Mouse (Mus musculus): Measurements from ENCODE around the gene Copz1. TPM values are rescaled to one million over a fixed set of nuclear protein-coding genes. Genes with fewer than 3 reads are reported as not detected.

Gene Copz1
- polyA plus RNA-seq, 1 experiment, result 46.8 TPM

DNA sequence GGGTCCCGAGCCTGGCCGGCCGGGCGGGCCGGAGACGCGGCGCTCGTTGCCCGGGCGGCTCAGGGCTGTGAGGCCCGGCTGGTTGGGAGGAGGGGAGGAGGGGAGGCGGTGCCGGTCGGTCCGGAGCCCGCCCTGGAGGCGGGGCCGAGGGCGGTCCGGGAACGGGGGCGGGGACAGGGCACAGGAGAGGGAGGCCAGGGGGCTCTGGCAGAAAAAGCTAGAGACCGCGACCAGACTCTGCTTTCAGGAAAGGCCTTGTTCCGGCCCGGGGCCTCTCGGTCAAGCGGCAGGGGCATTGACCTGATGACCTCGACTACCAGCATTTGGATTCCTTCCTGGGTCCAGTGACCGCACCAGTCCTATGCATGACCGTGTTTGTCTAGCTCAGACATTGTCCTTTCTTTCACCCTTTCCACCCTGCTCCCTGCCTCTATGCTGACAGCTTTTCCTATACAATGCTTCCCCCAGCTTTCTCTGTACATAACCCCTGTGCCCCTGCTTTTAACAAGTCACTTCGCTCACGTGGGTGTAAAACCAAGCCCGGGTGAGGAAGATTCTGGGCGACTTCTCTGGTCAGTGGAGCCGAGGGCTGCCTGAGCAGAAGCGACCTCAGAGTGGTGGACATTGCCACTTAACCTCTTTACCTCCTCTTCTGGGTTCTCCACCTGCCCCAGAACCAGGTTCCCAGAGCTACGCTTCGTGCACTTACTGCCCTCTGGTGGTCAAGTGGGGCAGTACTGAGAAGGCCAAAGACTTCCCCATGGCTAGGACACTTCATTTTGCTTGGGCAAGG lies 51.1 kb downstream of the Copz1 start:
- Histone ChIP-seq H3K27me3 (ENCODE audit: control insufficient read depth, insufficient read depth, low read length) (no peaks in the 10 kb centered on the region), H3K27ac (ENCODE audit: insufficient read depth, low read length) (no peak overlapping the region), H3K4me3 (ENCODE audit: extremely low read depth, insufficient read depth, insufficient read length) (peak overlapping the region; percentile 48), H3K36me3 (ENCODE audit: control insufficient read depth, insufficient read depth, low read length) (no peaks in the 10 kb centered on the region), H3K4me1 (ENCODE audit: control insufficient read depth, insufficient read depth, insufficient read length) (peaks cover 3% of the 10 kb centered on the region; the same call in 1 of the 2 replicates)
- 2% methylated on average over 31 of the region's 40 CpGs for WGBS
- TF ChIP-seq CTCF (IDR thresholded peaks at IDR 0.05; ENCODE audit: extremely low read depth, insufficient read depth, insufficient read length, insufficient replicate concordance) (peak; percentile 86; the same call in 1 of the 2 replicates), POLR2A (IDR thresholded peaks at IDR 0.05; ENCODE audit: low read depth, low read length) (no peak)
- peak; percentile 57 to 78 for DNase-seq (ENCODE audit: low read depth in 1 of 2, low spot score in 2 of 2)

DNA sequence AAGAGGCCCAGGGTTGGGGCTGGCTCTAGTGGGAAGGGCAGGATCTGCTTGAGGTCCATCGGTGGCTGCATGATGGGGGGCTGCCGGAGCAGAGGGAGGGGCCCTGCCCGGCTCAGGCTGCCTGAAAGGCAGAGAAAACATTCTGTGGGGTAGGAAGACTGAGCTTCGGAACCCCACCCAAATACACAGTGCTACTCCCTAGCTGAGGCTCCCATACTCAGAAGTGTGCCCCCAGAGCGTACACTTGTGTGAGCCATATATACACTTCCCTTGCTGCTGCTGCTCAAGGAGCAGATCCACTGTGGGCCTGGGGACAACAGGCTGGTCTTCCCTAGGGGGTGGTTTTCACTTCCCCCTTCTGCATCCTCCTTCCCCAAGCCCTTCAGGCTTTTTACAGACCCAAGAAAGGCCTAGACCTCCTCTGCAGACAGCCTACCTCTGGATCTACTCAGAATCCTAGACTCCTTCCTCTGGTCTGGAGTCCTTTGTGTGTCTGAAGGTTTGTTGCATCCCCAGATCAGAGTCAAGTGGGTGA lies 60.6 kb downstream of the Copz1 start:
- WGBS, result 44% methylated on average over 5 of the region's 5 CpGs
- H3K36me3 ChIP-seq (ENCODE audit: control insufficient read depth, insufficient read depth, low read length), result no peaks in the 10 kb centered on the region
- H3K4me3 ChIP-seq (ENCODE audit: extremely low read depth, insufficient read depth, insufficient read length), result peak overlapping the region; percentile 36
- TF ChIP-seq POLR2A (IDR thresholded peaks at IDR 0.05; ENCODE audit: low read depth, low read length), result no peak
- no peak for TF ChIP-seq CTCF (IDR thresholded peaks at IDR 0.05; ENCODE audit: extremely low read depth, insufficient read depth, insufficient read length, insufficient replicate concordance)
- DNase-seq (ENCODE audit: low read depth in 1 of 2, low spot score in 2 of 2), result peak in 1 of 2 experiments; percentile 48
- H3K27me3 ChIP-seq (ENCODE audit: control insufficient read depth, insufficient read depth, low read length), result no peaks in the 10 kb centered on the region
- peak overlapping the region; percentile 78 for H3K27ac ChIP-seq (ENCODE audit: insufficient read depth, low read length)
- H3K4me1 ChIP-seq (ENCODE audit: control insufficient read depth, insufficient read depth, insufficient read length), result peaks cover 25% of the 10 kb centered on the region; the same call in 1 of the 2 replicates

DNA sequence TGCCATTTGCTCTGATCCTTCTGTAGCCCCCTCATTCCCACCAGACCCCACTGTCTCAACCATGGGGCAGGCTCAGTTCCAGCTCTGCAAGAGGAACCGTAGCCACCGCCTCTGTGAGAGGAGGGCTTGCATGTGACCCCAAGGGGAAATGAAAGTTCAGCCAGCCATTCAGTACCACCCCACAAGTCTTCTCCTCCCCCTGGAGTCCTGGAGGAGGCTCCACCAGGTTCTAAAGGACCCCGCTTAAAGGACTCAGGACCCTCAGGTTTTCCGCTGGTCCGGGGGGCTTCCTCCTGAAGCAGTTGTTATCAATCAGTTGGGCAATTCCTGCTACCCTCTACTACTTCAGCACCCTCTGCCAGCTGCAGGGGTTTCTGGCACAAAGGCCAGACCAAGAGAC lies 61.2 kb downstream of the Copz1 start:
- WGBS, result 32% methylated on average over 5 of the region's 5 CpGs
- DNase-seq (ENCODE audit: low read depth in 1 of 2, low spot score in 2 of 2), result peak; percentile 70 to 77
- Histone ChIP-seq H3K36me3 (ENCODE audit: control insufficient read depth, insufficient read depth, low read length) (no peaks in the 10 kb centered on the region), H3K27ac (ENCODE audit: insufficient read depth, low read length) (peak overlapping the region; percentile 80), H3K4me3 (ENCODE audit: extremely low read depth, insufficient read depth, insufficient read length) (no peak overlapping the region), H3K4me1 (ENCODE audit: control insufficient read depth, insufficient read depth, insufficient read length) (peaks cover 25% of the 10 kb centered on the region; the same call in 1 of the 2 replicates), H3K27me3 (ENCODE audit: control insufficient read depth, insufficient read depth, low read length) (no peaks in the 10 kb centered on the region)
- TF ChIP-seq POLR2A (IDR thresholded peaks at IDR 0.05; ENCODE audit: low read depth, low read length) (no peak), CTCF (IDR thresholded peaks at IDR 0.05; ENCODE audit: extremely low read depth, insufficient read depth, insufficient read length, insufficient replicate concordance) (no peak)

DNA sequence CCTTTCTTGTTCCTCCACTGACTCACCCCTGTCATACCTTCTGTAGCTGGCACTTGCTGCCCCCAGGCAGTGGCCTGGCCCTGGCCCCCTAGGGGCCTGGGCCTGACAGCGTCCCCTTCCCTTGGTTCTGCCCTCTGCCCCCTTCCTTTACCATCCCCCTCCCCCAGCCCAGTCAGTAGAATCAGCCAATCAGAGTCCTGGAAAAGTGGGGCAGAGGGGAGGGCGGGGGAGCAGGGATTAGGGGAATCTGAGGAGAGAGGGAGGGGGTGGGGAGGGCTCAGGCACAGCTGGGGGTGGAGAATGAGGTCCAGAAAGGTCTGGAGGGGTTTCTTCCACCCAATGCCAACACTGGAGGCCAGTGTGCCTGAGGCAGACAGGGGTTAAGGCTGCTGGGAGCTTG lies 61.7 kb downstream of the Copz1 start:
- Histone ChIP-seq H3K36me3 (ENCODE audit: control insufficient read depth, insufficient read depth, low read length) (no peaks in the 10 kb centered on the region), H3K27me3 (ENCODE audit: control insufficient read depth, insufficient read depth, low read length) (no peaks in the 10 kb centered on the region), H3K4me1 (ENCODE audit: control insufficient read depth, insufficient read depth, insufficient read length) (peaks cover 25% of the 10 kb centered on the region; the same call in 1 of the 2 replicates), H3K4me3 (ENCODE audit: extremely low read depth, insufficient read depth, insufficient read length) (no peak overlapping the region), H3K27ac (ENCODE audit: insufficient read depth, low read length) (peak overlapping the region; percentile 80)
- TF ChIP-seq POLR2A (IDR thresholded peaks at IDR 0.05; ENCODE audit: low read depth, low read length), result no peak
- no peak for TF ChIP-seq CTCF (IDR thresholded peaks at IDR 0.05; ENCODE audit: extremely low read depth, insufficient read depth, insufficient read length, insufficient replicate concordance)
- 55% methylated on average over 2 of the region's 2 CpGs for WGBS
- no peak for DNase-seq (ENCODE audit: low read depth in 1 of 2, low spot score in 2 of 2)

DNA sequence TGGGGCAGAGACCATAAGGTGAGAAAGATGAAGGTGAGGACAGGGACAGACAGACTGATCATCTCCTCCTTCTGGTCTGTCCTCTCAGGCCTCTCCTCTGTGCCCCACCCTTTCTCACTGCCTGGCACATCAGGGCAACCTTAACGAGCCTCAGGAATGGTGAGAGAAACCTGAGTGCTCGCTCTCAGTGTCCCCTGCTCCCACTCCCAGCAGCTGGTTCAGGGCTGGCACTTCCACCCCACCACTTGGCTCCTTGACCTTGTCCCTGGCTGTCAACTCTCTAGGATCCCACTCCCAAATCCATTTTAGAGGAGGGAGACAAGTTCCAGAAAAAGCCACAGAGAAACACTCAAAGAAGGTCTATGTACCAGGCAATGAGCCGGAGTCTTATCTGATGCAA lies 62.5 kb downstream of the Copz1 start:
- 81% methylated on average over 3 of the region's 3 CpGs for WGBS
- no peaks in the 10 kb centered on the region for H3K27me3 ChIP-seq (ENCODE audit: control insufficient read depth, insufficient read depth, low read length)
- no peak overlapping the region for H3K4me3 ChIP-seq (ENCODE audit: extremely low read depth, insufficient read depth, insufficient read length)
- no peak overlapping the region for H3K27ac ChIP-seq (ENCODE audit: insufficient read depth, low read length)
- DNase-seq (ENCODE audit: low read depth in 1 of 2, low spot score in 2 of 2), result no peak
- H3K4me1 ChIP-seq (ENCODE audit: control insufficient read depth, insufficient read depth, insufficient read length), result peaks cover 25% of the 10 kb centered on the region; the same call in 1 of the 2 replicates
- TF ChIP-seq POLR2A (IDR thresholded peaks at IDR 0.05; ENCODE audit: low read depth, low read length), result no peak
- no peak for TF ChIP-seq CTCF (IDR thresholded peaks at IDR 0.05; ENCODE audit: extremely low read depth, insufficient read depth, insufficient read length, insufficient replicate concordance)
- no peaks in the 10 kb centered on the region for H3K36me3 ChIP-seq (ENCODE audit: control insufficient read depth, insufficient read depth, low read length)

DNA sequence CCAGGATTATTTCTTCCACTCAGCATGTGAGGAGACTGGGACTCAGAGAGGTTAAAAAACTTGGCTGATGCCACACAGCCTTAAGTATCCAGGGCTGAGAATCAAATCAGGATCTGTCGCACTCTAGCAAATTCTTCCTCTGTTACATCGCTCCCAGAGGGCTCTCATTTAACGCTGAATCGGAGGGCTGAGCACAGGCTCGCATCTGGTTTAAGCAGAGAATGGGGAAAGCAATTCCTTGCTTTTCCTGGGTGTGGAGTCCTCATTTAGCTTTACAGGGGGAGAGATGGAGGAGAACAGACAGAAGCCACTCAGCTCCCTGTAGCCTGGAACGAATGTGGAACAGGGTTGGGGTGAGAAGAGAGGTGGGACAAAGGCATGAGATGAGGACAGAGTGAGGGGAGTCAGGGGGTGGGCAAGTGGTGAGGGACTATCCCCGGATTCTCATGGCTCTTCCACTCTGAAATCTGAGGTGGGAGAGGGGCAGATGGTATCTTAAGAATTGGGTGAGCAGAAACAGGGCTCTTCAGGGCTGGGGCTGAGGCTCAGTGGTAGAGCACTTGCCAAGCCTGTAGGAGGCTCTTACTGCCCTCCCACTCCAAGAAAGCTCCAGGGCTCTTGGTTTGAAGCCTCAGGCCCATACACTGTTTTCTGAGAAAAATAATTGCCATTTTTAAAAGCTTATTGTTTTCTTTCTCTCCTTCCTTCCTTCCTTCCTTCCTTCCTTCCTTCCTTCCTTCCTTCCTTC lies 63.1 kb downstream of the Copz1 start:
- no peak for TF ChIP-seq CTCF (IDR thresholded peaks at IDR 0.05; ENCODE audit: extremely low read depth, insufficient read depth, insufficient read length, insufficient replicate concordance)
- no peak for TF ChIP-seq POLR2A (IDR thresholded peaks at IDR 0.05; ENCODE audit: low read depth, low read length)
- WGBS, result 87% methylated on average over 7 of the region's 7 CpGs
- no peak for DNase-seq (ENCODE audit: low read depth in 1 of 2, low spot score in 2 of 2)
- Histone ChIP-seq H3K4me3 (ENCODE audit: extremely low read depth, insufficient read depth, insufficient read length) (no peak overlapping the region), H3K36me3 (ENCODE audit: control insufficient read depth, insufficient read depth, low read length) (no peaks in the 10 kb centered on the region), H3K27me3 (ENCODE audit: control insufficient read depth, insufficient read depth, low read length) (no peaks in the 10 kb centered on the region), H3K4me1 (ENCODE audit: control insufficient read depth, insufficient read depth, insufficient read length) (peaks cover 27% of the 10 kb centered on the region; the same call in 1 of the 2 replicates), H3K27ac (ENCODE audit: insufficient read depth, low read length) (no peak overlapping the region)
